Mouse (Mus musculus): ENCODE results near the gene Ptma. TPM values are rescaled to one million over a fixed set of nuclear protein-coding genes. Genes with fewer than 3 reads are reported as not detected.

Gene Ptma
- polyA plus RNA-seq (2015; fragmentation: Illumina TruSeq; extraction: RNeasy Lipid Tissue Mini Kit (QIAGEN cat#74804); ENCODE audit: insufficient read depth, low read depth, low replicate concordance), result 214 TPM

GRCm38 (mm10) chr1:86526116-86526788, at the start of gene Ptma:
TSS of gene Ptma (plus strand) at chr1:86526726.

Other genes starting within 250 kb of the Ptma start
- gene B3gnt7, start 223.9 kb upstream of the Ptma start, polyA plus RNA-seq (2015; fragmentation: Illumina TruSeq; extraction: RNeasy Lipid Tissue Mini Kit (QIAGEN cat#74804); ENCODE audit: insufficient read depth, low read depth, low replicate concordance), result 0.63 TPM
- 37.5 TPM for gene Ncl, start 167.3 kb upstream of the Ptma start, polyA plus RNA-seq (2015; fragmentation: Illumina TruSeq; extraction: RNeasy Lipid Tissue Mini Kit (QIAGEN cat#74804); ENCODE audit: insufficient read depth, low read depth, low replicate concordance)
- not detected for gene Nmur1, start 100.5 kb upstream of the Ptma start, polyA plus RNA-seq (2015; fragmentation: Illumina TruSeq; extraction: RNeasy Lipid Tissue Mini Kit (QIAGEN cat#74804); ENCODE audit: insufficient read depth, low read depth, low replicate concordance)
- not detected for gene Tex44, start 100.4 kb upstream of the Ptma start, polyA plus RNA-seq (2015; fragmentation: Illumina TruSeq; extraction: RNeasy Lipid Tissue Mini Kit (QIAGEN cat#74804); ENCODE audit: insufficient read depth, low read depth, low replicate concordance)
- gene Pde6d, start 55.9 kb downstream of the Ptma start, polyA plus RNA-seq (2015; fragmentation: Illumina TruSeq; extraction: RNeasy Lipid Tissue Mini Kit (QIAGEN cat#74804); ENCODE audit: insufficient read depth, low read depth, low replicate concordance), result 5.8 TPM
- gene Cops7b, start 56.2 kb downstream of the Ptma start, polyA plus RNA-seq (2015; fragmentation: Illumina TruSeq; extraction: RNeasy Lipid Tissue Mini Kit (QIAGEN cat#74804); ENCODE audit: insufficient read depth, low read depth, low replicate concordance), result 3.7 TPM
- gene Nppc, start 143.8 kb downstream of the Ptma start, polyA plus RNA-seq (2015; fragmentation: Illumina TruSeq; extraction: RNeasy Lipid Tissue Mini Kit (QIAGEN cat#74804); ENCODE audit: insufficient read depth, low read depth, low replicate concordance), result not detected
- gene Dis3l2, start 177.1 kb downstream of the Ptma start, polyA plus RNA-seq (2015; fragmentation: Illumina TruSeq; extraction: RNeasy Lipid Tissue Mini Kit (QIAGEN cat#74804); ENCODE audit: insufficient read depth, low read depth, low replicate concordance), result 2.9 TPM

Data from pancreas, adult 10 weeks (tissue).